Mouse (Mus musculus) ovary, adult 18-20 months (tissue): Measurements from ENCODE around the gene Dnm3.

Experiments
- DNase-seq: peaks from one replicate; pipeline ENCODE4 v3.0.0; 2022; ENCODE audit warnings: low spot score, mixed read lengths

The Dnm3 gene

DNA sequence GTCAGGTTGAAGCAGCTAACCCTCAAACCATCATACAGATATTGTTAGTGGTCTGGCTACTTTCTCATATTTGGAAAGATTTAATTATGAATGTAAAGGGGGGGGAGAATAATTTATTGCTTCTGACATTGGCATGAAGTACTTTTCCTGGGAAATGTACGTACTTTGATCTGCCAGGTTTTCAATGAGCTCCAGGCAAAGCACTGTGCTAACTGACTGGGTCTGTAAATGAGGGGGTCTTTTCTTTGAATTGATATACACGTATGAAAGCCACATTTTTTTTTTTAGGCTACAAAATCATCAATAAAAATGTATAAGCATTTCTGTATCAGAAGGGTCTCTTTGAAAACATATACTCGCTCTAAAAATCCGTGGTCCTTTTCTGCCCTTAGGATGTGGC, 457.1 kb downstream of the Dnm3 start:
- no peak for DNase-seq

DNA sequence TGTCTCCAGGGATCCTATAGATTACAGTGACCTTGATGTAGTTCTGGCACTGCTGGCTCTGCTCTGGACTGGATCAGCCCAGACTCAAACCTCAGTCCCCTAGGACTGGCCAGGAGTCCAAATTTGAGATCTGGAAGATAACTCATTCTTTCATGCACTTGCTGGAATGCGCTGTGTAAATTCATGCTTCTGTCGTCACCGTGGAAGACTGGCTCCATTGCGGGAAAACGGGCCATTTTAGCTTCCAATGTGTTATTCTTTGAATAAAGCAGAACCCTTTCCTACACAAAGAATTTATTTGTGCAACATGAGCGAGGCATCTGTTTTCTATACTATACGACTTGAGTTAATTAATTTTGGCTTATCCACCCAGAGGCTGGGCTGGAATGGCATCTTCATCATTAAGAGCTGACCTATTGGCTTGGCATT, 457.5 kb downstream of the Dnm3 start:
- no peak for DNase-seq

DNA sequence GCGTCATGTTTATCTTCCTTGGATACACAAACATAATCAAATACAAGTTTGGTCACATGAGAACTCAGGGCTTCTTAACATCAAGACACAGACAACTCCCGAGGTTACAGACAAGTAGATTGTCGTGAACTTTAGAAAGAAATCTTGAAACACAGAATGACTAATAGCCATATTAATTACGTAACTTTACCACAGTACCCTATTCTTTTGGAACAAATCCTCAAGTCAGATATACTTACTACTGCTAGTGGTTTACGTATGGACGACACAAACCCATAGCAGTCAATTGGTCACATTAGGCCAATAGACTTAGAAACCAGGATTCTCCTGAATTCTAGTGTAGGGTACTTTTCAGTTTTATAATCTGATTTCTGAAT, 459.2 kb downstream of the Dnm3 start:
- no peak for DNase-seq

DNA sequence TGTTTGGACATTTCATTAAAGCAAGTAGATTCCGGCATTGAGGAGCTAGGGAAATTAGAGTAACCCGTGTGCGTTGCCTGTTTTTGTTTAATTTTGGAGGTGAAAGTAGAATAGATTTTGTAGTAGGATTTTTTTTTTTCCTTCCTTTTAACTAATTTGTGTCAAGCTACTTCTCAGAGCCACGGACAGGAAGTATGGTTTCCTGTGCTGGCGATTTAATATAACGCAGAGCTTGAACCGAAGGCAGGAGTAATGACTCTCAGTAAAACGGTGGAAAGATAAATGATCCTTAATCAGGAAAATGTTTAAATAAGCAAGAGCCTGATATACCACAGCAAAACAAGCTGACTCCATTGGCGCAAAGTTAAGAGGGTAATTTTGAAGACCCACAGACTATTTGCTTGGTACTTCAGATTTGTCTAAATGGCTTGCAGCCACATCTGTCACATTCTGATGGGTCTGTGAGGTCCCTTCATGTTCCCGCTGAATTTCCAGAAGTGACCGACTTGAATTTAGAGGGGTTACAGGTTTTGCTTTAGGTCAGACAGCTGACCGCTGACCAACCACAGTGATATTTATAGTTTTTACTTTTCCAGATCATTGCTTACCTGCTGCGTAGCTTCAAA, 459.7 kb downstream of the Dnm3 start:
- no peak for DNase-seq

DNA sequence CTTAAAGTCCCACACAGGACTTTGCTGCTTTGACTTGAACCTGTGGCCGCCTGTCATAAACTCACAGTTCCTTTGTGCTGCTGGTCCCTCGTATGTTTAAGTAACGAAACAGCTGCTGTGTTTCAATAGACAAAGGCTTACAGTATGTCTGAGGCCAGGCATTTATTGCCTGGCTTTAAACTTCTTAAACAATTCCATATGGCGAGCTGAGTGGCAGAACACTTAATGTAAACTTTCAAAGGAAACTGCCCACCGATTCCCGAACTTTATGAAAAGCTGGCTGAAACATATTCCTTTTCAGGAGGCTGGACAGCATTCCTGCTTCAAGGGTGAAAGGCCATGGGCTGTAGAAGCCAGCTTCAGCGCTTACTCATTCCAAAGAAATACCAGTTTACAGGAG, 460.9 kb downstream of the Dnm3 start:
- DNase-seq, result no peak

DNA sequence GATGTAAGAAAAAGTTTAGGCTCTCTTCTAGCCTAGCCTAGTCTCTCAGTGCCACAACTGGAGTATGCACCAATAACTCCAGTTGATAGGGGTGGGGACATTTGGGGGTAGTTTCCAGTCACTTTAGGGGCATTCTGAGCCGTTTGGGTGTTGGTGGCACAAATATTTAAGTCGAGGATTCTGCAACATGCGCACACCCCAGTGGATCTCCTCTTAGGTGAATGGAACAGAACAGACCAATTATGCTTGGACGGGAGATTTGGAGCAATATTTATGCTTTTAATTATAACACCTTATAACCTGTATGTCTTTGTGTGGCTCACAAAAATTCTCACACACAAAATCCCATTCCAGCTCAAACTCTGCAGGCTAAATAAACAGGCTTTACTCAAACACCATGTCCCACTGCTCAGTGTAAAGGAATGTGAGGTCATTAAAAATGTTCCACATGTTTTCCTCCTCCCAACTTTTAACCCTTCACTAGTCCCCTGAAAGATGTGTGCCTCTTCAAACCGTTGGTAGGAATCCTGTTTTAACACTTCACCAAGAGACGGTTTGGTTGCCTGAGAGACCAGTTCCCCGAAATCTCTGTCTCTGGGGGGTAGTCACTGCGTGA, 462.5 kb downstream of the Dnm3 start:
- DNase-seq, result no peak

DNA sequence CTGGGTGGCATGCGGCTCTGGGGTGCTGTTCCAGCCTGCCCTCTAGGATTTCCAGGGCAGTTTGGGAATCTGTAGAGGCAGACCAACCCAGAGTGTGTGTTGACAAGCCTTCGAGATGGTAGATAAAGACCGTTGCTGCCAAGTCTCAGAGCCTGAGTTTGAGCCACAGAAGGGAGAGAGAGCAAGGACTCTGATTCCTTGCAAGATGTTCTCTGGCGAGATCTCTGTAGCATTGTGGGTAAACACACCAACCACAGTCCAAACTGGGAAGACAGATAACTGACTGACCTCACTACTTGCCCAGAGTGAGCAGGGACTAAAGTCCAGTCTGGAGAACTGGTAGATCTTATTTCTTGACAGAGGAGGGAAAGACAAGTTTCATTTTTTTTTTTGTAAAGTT, 464.3 kb downstream of the Dnm3 start:
- DNase-seq, result no peak

DNA sequence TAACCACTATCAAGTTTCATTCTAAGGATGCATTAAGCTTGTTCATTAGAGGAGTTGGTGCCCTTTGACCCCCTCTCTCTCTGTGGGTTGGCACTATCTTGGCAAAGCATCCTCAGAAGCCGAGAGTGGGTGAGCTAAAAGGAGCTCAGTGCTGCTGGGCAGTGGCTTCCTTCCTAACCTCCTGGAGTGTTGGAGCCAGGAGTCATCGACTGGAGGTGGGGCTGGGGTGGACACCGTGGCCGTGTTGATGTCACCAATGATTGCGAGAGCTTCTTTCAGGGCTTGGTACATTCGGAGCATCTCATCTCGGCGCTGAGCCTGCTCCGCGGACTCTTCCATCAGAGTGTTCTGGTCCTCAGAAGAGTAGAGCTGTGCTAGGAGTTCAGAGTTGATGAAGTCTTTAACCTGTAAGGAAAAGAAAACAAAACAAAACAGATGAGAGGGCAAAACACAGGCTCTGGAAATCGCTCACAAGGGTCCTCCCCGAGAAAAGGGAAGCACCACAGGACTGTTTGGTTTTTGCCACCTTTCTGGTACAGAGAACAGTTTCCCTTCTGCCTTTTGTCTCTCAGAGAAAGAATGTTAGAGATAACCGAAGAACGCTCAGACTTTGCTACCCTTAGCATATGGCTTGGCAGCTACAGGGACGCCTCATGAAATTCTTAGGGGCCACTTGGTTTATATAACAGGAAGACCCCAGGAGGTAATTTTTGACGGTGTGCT, 466.1 kb downstream of the Dnm3 start:
- DNase-seq, result no peak

DNA sequence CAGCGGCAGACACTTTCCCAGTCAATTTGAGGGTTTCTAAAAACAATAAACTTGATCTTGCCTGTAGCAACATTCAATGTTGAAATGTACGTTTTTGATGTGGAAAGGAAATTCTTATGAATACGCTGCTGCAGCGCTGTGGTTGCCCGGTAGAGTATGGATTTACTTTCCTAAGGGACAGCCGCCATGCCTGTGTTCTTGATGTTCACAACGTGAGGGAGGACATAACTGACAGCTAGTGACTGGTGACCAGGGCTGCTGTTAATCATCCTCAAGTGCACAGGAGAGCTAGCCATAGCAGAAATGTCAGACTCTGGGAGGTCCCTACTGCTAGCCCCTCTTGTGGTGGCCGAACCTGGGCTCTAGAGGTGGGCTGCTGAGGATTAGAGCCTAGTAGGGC, 468.7 kb downstream of the Dnm3 start:
- no peak for DNase-seq

DNA sequence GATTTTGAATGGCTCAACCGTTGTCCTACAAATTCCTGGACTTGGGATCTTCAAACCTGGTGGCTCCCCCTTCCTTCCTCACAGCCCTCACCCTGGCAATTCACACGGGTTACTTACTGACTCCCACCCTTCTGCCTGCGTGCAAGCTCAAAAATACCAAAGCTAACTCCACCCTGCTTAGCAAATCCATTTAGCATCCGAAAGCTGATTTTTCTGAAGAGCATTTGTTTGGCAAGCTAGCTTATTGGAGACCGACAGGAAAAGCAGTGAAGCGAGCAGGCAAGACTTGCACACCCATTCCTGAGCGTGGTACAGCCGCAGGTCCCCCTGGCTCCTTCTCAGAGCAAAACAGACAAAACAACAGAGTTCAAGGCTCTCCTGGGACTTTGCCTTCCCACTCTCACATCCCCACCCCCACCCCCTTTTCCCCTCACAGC, 469.2 kb downstream of the Dnm3 start:
- DNase-seq, result no peak

DNA sequence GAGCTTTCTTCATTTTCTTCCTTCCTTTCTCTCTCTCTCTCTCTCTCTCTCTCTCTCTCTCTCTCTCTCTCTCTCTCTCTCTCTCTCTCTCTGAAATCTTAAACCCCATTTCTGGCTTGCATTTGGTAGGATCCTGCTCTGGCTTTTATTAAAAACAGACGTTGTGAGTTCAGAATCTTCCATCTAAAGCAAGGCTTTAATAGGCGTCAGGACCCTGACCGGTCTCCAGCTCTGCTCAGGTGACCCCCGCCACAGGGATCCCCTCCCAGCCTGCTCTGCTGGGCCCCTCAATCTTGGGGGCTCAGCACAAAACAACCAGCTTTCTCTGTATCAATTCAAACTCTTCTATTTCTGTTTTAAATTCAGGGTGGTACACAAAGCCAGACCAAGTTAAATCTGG, 469.6 kb downstream of the Dnm3 start:
- DNase-seq, result no peak

DNA sequence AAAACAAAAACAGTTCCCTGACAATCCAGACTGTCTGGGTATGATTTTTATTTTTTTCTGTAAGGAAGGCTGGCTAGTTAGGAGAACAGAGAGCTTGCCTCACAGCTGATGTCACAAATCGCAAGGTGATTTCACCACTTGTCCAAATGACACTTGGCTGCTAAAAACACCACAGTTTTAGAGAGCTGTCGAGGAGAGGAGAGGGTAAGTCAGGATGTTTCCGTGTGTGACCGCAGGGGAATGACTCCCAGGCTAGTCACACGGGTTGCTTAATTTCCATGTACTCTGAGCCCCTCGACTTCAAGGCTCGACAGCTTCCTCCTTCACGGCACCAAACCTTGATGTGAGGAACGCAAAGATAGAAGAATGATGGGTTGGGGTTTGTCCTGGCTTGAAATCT, 471.7 kb downstream of the Dnm3 start:
- no peak for DNase-seq

DNA sequence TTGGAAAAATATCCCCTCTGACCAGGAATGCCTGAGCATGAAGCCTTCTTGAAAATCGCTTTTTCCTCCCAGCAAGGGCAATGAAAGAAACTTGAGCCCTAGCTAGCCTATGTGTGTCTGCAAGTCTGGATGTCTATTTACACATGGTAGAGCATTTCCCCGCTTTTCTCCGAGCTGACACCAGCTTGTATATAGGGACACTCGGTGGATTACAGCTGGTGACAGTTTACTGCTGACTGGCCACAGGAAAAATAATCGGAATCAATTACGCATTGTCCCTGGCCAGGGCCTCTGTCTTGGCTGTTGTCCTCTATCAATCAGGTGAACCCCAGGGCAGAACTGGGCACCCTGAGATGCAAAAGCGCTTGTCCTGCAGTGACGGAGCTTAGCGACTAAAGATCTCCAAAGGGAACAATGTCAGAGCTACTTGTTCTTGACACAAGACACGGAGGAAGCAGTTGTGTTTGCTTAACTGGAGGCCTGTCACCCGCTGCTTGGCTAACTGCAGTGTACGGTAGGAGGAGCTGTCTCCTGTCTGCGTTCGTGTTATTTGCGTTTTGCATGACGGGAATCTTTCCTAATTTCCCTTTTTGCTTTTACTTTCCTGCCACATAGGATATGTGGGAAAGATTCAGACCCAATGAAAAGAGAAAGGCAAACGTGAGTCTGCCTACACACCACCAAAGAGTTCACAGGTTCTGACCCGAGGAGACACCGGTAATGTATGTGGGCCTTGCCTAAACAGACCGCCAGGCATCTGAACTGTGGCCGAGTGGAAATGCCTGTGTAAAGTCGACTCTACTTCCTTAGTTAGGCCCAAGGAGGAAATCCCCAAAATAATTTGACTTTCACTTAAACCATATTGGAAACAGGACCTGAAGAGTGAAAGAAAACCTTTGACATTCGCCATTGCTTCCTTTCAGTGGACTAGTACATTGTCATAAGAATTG, 472.7 kb downstream of the Dnm3 start:
- DNase-seq, result no peak

DNA sequence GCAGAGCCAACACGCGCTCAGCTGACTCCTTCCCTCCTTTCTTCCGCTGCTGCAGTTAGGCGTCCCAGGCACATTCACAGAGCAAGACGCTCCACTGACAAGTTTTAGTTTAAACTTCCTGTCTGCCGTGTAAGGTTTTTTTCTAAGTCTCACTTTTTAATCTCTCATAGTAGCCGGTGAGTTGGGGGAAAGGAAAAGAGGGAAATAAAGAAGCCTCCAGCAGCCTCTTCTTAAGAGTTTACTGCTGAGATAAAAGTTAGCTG, 473.4 kb downstream of the Dnm3 start:
- no peak for DNase-seq

DNA sequence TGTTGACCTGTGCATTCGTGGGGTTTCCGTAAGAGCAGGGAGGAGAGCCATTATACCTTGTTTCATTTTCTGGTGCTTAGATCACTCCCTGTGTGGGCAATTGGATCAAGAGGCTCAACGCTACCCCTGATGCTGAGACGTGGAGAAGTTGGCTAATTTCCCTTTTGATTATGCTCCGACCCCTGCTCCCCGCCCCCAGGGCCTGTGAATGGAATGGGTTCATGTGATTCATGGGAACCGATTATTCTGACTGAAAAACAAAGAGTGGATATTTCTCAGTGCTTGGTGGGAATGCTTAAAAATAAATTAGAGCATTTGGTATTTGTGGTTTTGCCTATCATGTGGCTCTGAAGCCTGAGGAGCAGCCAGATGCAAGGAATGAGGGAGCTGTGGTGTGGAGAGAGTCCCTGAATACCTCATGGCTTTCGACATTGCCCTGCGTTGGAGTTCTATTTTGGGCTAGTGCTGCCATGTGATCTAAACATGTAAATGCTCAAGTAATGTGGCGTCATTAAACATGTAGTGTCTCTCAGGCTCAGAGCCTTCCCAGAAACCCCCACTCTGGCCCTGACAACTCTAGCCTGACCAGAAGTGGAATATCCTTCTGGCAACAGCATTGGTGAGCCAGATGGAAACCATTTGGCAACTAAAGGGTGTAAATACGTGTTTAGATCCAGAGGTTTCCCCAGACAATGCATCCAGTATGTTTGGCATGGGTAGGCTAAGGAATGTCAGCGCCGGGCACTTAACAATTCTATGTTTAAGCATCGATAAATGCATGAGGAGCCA, 473.9 kb downstream of the Dnm3 start:
- no peak for DNase-seq

DNA sequence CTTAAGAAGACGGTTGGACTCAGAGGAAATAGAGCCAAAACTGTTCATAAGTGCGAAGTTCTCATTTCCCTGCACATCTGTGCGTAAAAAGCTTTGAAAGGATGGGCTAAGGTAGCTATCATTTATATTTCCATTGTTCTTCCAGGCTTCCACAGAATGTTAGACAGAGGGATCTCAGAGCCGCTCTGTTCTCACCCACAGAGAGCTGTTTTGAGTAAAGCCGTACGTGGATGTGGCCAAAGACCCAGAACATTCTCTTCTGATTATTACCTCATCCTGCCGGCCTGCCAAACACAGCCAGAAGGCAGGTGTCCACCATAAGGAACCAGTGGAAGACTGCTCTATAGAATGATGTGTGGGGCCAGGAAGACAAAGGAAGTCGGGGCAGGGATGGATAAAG, 476.5 kb downstream of the Dnm3 start:
- no peak for DNase-seq

DNA sequence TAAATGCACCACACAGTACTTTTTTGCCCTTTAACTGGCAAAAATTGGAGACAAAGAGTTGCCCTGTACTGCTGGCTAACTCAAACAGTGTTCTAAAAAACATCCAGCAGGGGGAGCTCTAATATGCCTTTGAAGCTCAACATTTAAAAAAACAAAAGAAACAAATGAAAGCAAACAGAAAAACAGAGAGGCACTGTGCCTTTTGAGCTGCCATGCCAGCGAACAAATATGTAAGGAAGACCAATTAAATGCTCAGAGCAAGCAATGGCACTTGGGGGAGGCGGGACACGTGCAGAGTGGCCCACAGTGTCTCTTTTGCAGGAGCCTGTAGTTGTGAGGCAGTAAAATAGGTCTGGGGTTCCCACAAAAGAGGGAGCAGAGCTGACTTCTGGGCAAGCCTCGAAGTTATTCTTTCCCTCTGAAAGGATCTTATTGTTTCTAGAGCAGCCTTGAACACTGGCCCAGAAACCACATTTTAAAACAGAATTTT, 477.9 kb downstream of the Dnm3 start:
- no peak for DNase-seq

DNA sequence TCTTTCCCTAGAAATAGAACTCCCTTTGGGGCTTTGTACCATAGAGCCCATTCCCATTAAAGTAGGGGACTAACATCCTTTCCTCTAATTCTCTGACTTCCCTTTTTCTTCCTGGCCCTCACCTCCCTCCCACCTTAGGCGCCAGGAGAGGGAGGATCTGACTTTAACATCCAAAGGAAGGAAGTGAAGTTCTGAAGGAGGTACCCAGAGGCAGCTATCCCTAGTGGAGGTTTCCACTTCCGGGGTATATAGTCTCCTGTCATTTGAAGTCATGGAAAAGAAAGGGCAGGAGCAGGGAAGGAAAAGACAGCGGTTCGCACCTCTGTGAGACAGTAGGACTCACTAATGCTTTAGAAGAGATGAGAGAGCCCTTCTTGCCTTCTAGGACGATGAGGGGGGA, 478.5 kb downstream of the Dnm3 start:
- no peak for DNase-seq

DNA sequence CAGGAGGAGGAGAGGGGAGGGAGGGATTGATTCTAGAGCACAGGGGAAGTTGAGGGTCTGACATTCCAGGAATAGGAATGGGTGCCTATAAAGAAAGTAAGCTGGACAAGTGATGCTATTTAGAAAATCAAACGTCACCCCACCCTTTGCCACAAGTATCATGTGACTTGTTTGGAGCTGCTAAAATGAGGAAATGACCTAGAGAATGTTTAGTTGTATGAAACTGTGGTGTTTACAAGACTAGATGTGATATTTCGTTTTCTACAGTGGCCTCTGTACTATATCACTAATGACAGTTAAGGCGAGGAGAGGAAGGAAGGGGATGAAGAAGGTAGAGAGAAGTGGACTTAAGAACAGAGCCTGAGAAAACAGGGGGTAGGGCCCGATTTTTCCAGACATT, 479.1 kb downstream of the Dnm3 start:
- no peak for DNase-seq

DNA sequence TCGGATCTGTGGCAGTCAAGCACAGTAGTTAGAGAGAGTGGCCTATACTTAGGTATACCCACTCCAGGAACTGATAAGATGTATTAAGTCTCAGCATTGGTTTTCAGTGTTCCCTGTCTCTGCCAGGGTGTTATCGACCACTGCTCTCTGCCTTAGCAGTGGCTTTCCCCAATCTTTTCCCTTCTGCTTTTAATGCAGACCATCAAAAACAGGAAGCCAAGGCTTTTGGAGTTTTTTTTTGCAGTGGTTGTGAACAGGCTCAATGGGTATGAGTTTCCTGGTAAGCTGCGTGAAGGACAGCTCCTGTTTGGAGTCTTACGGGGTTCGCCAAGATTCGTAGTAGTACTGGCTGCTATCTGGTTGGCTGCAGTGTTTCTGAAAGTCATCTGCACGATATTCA, 485.4 kb downstream of the Dnm3 start:
- no peak for DNase-seq

DNA sequence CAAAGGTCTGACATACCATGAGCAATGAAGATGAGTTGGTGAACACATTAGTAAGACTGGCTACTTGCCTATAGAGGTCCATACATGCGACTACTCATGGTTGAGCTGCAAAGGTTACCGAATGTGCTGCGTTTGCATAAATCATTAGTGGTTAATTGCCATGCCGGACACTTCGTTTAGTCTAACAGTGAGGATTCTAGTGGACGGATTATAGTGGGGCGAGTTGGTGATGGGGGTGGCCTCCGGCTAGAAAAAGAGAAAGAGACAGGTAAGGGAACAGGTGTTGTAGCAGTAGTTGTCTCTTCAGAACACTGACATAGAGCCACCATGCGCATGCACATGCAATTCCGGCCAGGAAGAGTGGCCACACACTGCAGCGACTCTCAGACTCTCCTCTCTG, 486.0 kb downstream of the Dnm3 start:
- no peak for DNase-seq
